Mouse (Mus musculus) G1E (cell line): ENCODE measurements around the gene Idh1. TPM values are rescaled to one million over a fixed set of nuclear protein-coding genes. Genes with fewer than 3 reads are reported as not detected.

Experiments used
- ATAC-seq: 2 replicates; pipeline ENCODE4 v1.8.0; 2016; ENCODE audit warnings: mild to moderate bottlenecking; ENCODE audit not compliant: insufficient number of reproducible peaks, poor library complexity, low FRiP score, severe bottlenecking; ENCODE audit errors: extremely low read depth
- DNase-seq: peaks from one replicate; pipeline ENCODE4 v3.0.0; 2012; ENCODE audit warnings: low spot score
- H3K27me3 ChIP-seq: 2 replicates; pipeline ENCODE4 v1.6.1; 2012; ENCODE audit warnings: mild to moderate bottlenecking, low read length, inconsistent platforms; ENCODE audit not compliant: insufficient read depth
- H3K36me3 ChIP-seq: replicated peaks from 2 replicates; pipeline ENCODE3; 2012; ENCODE audit warnings: mild to moderate bottlenecking, inconsistent platforms
- H3K4me1 ChIP-seq: 2 replicates; pipeline ENCODE4 v1.6.1; 2012; ENCODE audit warnings: low read depth, low read length, inconsistent platforms, mixed read lengths; ENCODE audit not compliant: insufficient read depth
- H3K4me3 ChIP-seq: 2 replicates; pipeline ENCODE4 v1.5.1; 2012; ENCODE audit warnings: low read depth, mild to moderate bottlenecking, inconsistent platforms, low read length, moderate library complexity, mixed read lengths
- H3K9me3 ChIP-seq: replicated peaks from 2 replicates; pipeline ENCODE4 v1.6.1; 2012; ENCODE audit warnings: inconsistent platforms
- CTCF ChIP-seq: IDR thresholded peaks from 2 replicates; pipeline ENCODE4 v1.5.1; 2012; ENCODE audit warnings: low read depth, low read length, inconsistent platforms, mixed read lengths
- GATA1 ChIP-seq: IDR thresholded peaks from 2 replicates; pipeline ENCODE4 v1.6.1; 2012; ENCODE audit warnings: borderline replicate concordance, low read length, inconsistent platforms, mixed read lengths
- GATA2 ChIP-seq: IDR thresholded peaks from 2 replicates; pipeline ENCODE4 v1.6.1; 2012; ENCODE audit warnings: low read depth, low read length, inconsistent platforms, borderline replicate concordance
- POLR2AphosphoS5 ChIP-seq: IDR thresholded peaks from 2 replicates; pipeline ENCODE4 v1.6.1; 2012; ENCODE audit warnings: low read depth, low read length, inconsistent platforms; ENCODE audit not compliant: insufficient replicate concordance
- TAL1 ChIP-seq: conservative IDR thresholded peaks from 2 replicates; pipeline ENCODE4 v1.6.1; 2012; ENCODE audit warnings: low read depth, low read length, inconsistent platforms, mixed read lengths
- polyA plus RNA-seq: library from polyadenylated mRNA; stranded (reverse); fragments of >175 nt; gene quantifications from 2 replicates; pipeline ENCODE4 v1.2.3, GENCODE M21; 2012
- total RNA-seq, 2 experiments: library from RNA; stranded (forward) in 1 of 2; stranded (reverse) in 1 of 2; fragments of 200-1000 nt in 1 of 2; fragments of >200 nt in 1 of 2; fragmentation: Nextera tagmentation in 1 of 2; gene quantifications; 2 replicates each; pipeline ENCODE4 v1.2.3; 2014 to 2017

Idh1 gene
- total and polyA plus RNA-seq, 3 experiments, result 1.9 to 111 (median 29.9) TPM

DNA sequence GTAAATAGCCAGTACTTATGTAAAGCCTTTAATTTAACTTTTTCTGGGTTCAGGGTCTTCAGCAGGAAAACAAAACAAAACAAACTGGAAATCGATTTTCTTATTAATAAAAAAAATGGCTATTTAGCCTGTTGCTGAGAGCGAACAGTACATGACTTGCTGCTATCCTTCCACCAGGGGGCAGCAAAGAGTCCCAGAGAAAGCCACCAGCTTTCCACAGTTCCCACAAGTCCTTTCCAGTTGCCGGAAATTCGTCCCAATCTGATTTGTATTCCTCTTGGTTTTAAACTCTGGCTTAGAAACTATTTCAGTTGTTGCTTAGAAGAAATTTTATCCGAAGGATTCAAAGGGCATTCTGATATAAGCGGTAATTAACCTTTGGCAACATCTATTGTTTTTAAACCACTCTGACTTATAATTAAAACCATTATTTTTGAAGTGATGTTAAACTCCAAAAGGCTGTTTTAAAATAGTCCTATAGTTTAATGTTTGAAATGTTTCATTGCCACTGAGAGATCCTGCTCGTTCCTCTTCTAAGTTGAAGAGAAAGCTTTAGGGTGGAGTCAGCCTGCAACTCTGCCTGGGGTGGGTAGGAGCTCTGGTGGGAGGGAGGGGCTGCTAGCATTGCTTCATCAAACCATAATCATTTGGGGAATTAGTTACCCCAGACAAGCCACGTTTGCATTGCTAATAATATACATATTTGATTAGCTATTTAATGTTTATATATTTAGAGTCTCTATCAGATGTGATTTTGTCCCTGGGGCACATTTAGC lies 74.1 kb downstream of the Idh1 start:
- peak; percentile 70 for ATAC-seq
- peak; percentile 58 for DNase-seq
- TF ChIP-seq GATA1 (no peak), CTCF (peak; percentile 83)
- H3K4me3 ChIP-seq, result no peak overlapping the region
- peaks cover 4% of the 10 kb centered on the region; the same call in 1 of the 2 replicates for H3K27me3 ChIP-seq
- H3K4me1 ChIP-seq, result peaks cover 38% of the 10 kb centered on the region
- no peaks in the 10 kb centered on the region for H3K36me3 ChIP-seq
- H3K9me3 ChIP-seq, result no peaks in the 10 kb centered on the region

DNA sequence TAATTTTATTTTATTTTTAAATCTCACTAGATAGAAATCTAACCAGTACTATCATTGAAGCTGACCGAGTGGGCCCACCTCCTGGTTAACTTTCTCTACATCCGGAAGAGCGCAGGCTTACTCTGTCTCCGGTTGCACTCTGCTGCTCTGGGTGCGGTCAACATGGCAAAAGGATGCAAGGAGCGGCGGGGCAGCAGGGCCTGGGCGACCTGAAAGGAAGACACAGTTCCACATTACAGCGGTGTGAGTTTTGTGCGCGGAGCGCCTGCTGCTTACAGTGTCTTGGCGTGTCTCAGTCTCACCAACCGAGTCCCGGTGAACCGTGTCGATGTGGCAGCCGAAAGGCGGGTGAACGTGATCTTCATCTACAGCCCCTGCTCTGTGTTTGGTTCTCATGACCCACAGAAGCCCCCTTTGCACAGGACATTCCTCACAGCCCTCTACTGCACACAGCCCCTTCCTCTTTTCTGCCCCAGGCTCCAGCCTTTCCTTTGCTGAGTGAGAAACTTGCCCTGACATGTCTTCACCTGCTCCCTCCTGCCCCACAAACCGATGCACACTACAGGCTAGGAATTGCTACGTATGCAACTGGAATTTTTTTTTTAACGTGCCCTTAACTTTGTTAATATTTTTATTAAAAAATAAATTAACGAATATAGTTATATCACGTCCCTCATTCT lies 76.4 kb downstream of the Idh1 start:
- Histone ChIP-seq H3K4me3 (peak overlapping the region; percentile 14; the same call in 1 of the 2 replicates), H3K27me3 (peaks cover 4% of the 10 kb centered on the region; the same call in 1 of the 2 replicates), H3K36me3 (no peaks in the 10 kb centered on the region), H3K9me3 (no peaks in the 10 kb centered on the region), H3K4me1 (peaks cover 38% of the 10 kb centered on the region)
- no peak for DNase-seq
- no peak for ATAC-seq
- no peak for TF ChIP-seq CTCF
- no peak for TF ChIP-seq POLR2AphosphoS5
- TF ChIP-seq TAL1, result no peak
- TF ChIP-seq GATA2, result no peak
- TF ChIP-seq GATA1, result no peak

DNA sequence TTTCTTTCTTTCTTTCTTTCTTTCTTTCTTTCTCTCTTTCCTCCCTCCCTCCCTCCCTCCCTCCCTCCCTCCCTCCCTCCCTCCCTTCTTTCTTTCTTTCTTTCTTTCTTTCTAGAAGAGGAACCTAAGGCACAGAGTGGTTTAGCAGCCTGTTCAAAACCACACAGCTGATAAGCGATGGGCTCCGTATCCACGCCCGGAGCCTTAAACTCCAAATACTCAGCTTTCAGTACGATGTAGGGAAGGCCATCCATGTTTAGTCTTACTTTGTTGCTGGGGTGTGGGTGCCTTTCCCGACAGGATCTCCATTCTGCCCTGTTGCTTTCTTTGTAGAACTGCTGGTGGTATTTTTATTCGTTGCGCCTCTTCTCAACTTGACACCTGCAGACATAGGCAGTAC lies 77.1 kb downstream of the Idh1 start:
- TF ChIP-seq TAL1, result no peak
- no peak for TF ChIP-seq POLR2AphosphoS5
- TF ChIP-seq CTCF, result no peak
- no peak for TF ChIP-seq GATA2
- TF ChIP-seq GATA1, result no peak
- Histone ChIP-seq H3K36me3 (no peaks in the 10 kb centered on the region), H3K27me3 (peaks cover 10% of the 10 kb centered on the region; the same call in 1 of the 2 replicates), H3K4me1 (peaks cover 38% of the 10 kb centered on the region), H3K4me3 (no peak overlapping the region), H3K9me3 (no peaks in the 10 kb centered on the region)
- ATAC-seq (no peak), DNase-seq (no peak)

Other genes with a start within 250 kb of the Idh1 start
- 25.8 and 33.5 TPM in 2 replicates for gene Plekhm3, start 229.7 kb downstream of the Idh1 start, total RNA-seq (2014; fragmentation: Nextera tagmentation)
- gene Plekhm3, start 229.7 kb downstream of the Idh1 start, total RNA-seq (2017), result 5.6 and 8.0 TPM in 2 replicates
- 2.9 and 3.0 TPM in 2 replicates for gene Plekhm3, start 229.7 kb downstream of the Idh1 start, polyA plus RNA-seq
- gene Akr1cl, start 153.7 kb downstream of the Idh1 start, total RNA-seq (2014; fragmentation: Nextera tagmentation), result not detected in 2 replicates
- 0.27 and 0.46 TPM in 2 replicates for gene Akr1cl, start 153.7 kb downstream of the Idh1 start, total RNA-seq (2017)
- not detected in 2 replicates for gene Akr1cl, start 153.7 kb downstream of the Idh1 start, polyA plus RNA-seq
- not detected in 2 replicates for gene Cryge, start 135.4 kb downstream of the Idh1 start, total RNA-seq (2014; fragmentation: Nextera tagmentation)
- gene Cryge, start 135.4 kb downstream of the Idh1 start, total RNA-seq (2017), result 0.76 TPM in 1 of 2 replicates, not detected in the other
- gene Cryge, start 135.4 kb downstream of the Idh1 start, polyA plus RNA-seq, result not detected in 2 replicates
- not detected in 2 replicates for gene Crygd, start 123.0 kb downstream of the Idh1 start, total RNA-seq (2014; fragmentation: Nextera tagmentation)
- gene Crygd, start 123.0 kb downstream of the Idh1 start, total RNA-seq (2017), result 0.49 TPM in 1 of 2 replicates, not detected in the other
- not detected in 2 replicates for gene Crygd, start 123.0 kb downstream of the Idh1 start, polyA plus RNA-seq
- not detected in 2 replicates for gene Crygc, start 112.8 kb downstream of the Idh1 start, total RNA-seq (2014; fragmentation: Nextera tagmentation)
- gene Crygc, start 112.8 kb downstream of the Idh1 start, total RNA-seq (2017), result not detected in 2 replicates
- gene Crygc, start 112.8 kb downstream of the Idh1 start, polyA plus RNA-seq, result not detected in 2 replicates
- gene Crygb, start 104.2 kb downstream of the Idh1 start, total RNA-seq (2014; fragmentation: Nextera tagmentation), result not detected in 2 replicates
- not detected in 2 replicates for gene Crygb, start 104.2 kb downstream of the Idh1 start, total RNA-seq (2017)
- not detected in 2 replicates for gene Crygb, start 104.2 kb downstream of the Idh1 start, polyA plus RNA-seq
- not detected in 2 replicates for gene Cryga, start 83.1 kb downstream of the Idh1 start, total RNA-seq (2014; fragmentation: Nextera tagmentation)
- gene Cryga, start 83.1 kb downstream of the Idh1 start, total RNA-seq (2017), result not detected in 2 replicates
- not detected in 2 replicates for gene Cryga, start 83.1 kb downstream of the Idh1 start, polyA plus RNA-seq
- gene Gm28845, start 66.9 kb downstream of the Idh1 start, total RNA-seq (2014; fragmentation: Nextera tagmentation), result not detected in 2 replicates
- not detected in 2 replicates for gene Gm28845, start 66.9 kb downstream of the Idh1 start, total RNA-seq (2017)
- gene Gm28845, start 66.9 kb downstream of the Idh1 start, polyA plus RNA-seq, result not detected in 2 replicates
- gene D630023F18Rik, start 63.3 kb downstream of the Idh1 start, total RNA-seq (2014; fragmentation: Nextera tagmentation), result 1.1 TPM in 1 of 2 replicates, not detected in the other
- gene D630023F18Rik, start 63.3 kb downstream of the Idh1 start, total RNA-seq (2017), result 0.05 and 0.06 TPM in 2 replicates
- gene D630023F18Rik, start 63.3 kb downstream of the Idh1 start, polyA plus RNA-seq, result 0.07 TPM in 1 of 2 replicates, not detected in the other
- 81.1 and 84.0 TPM in 2 replicates for gene Pikfyve, start 183 bp upstream of the Idh1 start, total RNA-seq (2014; fragmentation: Nextera tagmentation)
- 81.3 and 95.4 TPM in 2 replicates for gene Pikfyve, start 183 bp upstream of the Idh1 start, total RNA-seq (2017)
- 54.1 and 56.3 TPM in 2 replicates for gene Pikfyve, start 183 bp upstream of the Idh1 start, polyA plus RNA-seq
- not detected in 2 replicates for gene Pth2r, start 95.6 kb upstream of the Idh1 start, total RNA-seq (2014; fragmentation: Nextera tagmentation)
- not detected in 2 replicates for gene Pth2r, start 95.6 kb upstream of the Idh1 start, total RNA-seq (2017)
- not detected in 2 replicates for gene Pth2r, start 95.6 kb upstream of the Idh1 start, polyA plus RNA-seq